Mouse (Mus musculus): Measurements from ENCODE around the gene Als2cl.

DNA sequence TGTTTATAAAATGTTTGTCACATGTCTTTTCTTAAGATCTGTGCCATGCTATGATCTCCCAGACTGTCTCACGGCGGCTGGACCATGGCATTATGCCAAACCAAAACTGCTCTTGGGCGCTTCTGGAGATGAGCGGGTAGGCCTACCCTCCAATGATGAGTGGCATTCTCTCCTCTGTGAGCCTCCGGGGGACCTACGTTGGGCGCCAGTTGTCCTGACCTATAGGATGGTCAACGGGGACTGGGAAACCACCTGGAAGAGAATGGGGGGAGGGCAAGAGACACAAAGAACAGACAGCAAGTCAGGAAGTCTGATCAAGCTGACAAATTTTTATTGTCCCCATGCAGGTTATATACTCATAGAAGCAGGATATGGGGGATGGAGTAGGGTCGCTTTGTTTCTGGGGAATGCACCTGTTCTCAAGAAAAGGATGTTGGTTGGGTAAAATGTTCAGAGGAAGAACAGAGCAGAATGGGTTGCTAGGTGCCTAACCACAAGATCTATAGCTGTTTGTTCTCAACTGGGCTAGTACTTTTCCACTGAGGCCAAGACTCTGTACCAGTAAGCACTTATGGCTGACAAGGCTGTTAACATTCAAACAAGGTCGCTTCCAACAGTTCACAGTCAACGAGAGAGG lies 27.6 kb downstream of the Als2cl start:
- TF ChIP-seq CTCF (IDR thresholded peaks at IDR 0.05; ENCODE audit: low read depth) (no peak), EP300 (optimal IDR thresholded peaks at IDR 0.05) (no peak)

Data from stomach, postnatal 0 days (tissue).